Mouse (Mus musculus) frontal cortex, postnatal 25 days (tissue): ENCODE results near the gene Lag3.

Experiments used
- DNase-seq, 2 experiments: peaks; one replicate each; pipeline ENCODE4 v3.0.0; 2022; ENCODE audit warnings: low spot score in 2 of 2

Lag3 gene

DNA sequence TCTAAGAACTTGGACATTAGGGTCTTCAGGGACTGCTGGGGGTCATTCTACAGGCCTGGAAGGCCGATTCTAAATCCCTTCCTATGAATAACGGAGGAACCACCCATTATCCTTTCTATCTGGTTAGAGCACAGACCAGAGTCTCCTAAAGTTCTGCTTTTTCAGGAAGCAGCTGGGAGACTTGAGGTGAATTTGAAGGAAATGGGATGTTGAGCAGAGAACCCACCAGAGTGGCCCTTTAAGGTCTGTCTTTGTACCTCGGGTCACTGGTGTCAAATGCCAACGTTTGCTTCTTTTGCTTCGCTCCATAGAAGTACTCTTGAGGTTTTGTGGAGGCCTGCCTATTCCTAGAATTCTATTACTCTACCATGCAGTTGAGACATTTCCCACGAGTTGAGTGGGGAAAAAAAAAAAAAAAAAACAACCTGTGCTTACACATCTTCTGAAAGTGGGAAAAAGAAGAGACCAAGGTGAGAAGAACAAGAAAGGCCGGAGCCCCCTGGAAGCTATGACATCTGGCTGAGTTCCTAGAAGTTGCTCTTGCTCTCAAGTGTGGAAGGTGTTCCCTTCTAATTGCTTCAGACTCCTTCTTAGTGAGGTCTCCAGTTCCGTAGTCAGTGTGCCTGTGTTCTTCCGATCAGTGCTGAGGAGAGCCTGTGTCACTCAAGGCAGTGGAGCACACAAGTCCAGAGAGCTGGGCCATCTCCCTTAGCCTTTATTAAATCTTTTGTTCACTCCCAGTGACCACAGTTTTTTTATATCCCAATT, 9.0 kb upstream of the Lag3 start:
- DNase-seq, result no peak

DNA sequence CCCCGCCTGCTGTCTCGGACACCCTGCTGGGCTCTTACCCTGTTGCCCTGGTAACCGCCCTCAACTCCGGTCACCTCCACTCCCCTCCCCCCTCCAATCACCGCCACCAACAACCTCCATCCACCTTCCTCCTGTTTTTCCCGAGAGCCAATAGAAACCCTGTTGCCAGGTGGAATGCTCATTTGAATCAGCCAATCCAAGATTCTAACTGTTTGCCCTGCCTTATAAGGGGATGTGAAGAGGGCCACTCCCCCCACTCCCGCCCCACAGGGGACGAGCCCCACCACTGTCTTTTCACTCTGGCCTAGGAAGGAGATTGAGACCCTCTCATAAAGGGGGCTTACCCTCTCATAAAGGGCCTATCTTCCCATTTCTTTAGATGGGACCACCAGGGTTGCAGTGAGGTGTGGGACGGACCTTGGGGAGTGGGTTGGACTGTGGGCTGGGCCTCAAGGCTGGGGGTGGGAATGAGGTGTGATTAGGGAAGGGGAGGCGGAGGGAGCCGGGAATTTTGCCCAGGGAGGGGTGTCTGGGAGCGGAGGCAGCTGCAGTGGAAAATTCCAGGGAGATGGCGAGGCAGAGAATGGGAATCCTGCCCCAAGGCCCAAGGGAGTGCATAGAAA, 8.3 kb upstream of the Lag3 start, which contains the start of gene Ptms:
Gene Ptms (minus strand): TSS at position 409 of the 623 bp plus-strand sequence.
- DNase-seq, result peak; percentile 67 to 82

GRCm38 (mm10) chr6:124918890-124919627, 7.6 kb upstream of the Lag3 start:
- no peak for DNase-seq

GRCm38 (mm10) chr6:124918331-124918690, 6.8 kb upstream of the Lag3 start:
- DNase-seq, result no peak

DNA sequence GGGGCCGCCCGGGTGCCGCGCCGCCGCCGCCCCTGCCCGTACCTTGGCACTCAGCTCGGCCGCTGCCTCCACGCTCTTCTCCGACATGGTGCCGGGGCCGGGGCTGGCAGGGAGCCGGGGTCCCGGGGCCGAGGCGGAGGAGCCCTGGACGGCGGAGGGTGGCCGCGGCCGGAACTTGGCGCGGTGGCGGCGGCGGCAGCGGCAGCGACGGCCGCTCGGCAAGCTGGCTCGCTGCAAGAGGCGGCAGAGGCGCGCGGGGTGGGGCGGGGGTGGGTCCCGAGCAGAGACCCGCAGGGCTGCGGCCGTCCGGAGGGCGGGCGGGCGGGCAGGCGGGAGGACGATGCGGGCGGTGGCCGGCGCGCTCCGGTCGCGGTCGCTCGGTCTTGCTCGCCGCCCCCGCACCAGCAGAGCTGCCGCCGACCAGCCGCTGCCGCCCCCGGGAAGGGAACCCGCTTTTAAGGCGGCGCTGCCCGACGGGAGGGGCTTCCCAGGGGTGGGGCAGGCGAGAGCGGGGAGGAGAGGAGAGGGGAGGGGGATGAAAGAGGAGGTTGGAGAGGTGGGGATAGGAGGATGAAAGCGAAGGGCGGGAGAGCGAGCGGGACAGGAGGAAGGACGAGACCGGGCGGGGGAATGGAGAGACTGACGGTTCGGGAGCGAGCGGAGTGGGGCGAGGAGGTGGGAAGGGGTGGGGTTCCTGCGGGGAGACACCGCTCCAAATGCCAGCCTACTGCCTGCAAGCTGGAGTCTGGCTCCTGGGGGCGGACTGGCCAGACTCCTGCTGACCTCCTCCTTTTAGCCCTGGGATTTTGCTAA, 6.2 kb upstream of the Lag3 start:
- DNase-seq, result peak; percentile 62 to 81

- DNase-seq, result peak; percentile 75 to 86
Measured at GRCm38 (mm10) chr6:124916695-124917517, 5.4 kb upstream of the Lag3 start.

DNA sequence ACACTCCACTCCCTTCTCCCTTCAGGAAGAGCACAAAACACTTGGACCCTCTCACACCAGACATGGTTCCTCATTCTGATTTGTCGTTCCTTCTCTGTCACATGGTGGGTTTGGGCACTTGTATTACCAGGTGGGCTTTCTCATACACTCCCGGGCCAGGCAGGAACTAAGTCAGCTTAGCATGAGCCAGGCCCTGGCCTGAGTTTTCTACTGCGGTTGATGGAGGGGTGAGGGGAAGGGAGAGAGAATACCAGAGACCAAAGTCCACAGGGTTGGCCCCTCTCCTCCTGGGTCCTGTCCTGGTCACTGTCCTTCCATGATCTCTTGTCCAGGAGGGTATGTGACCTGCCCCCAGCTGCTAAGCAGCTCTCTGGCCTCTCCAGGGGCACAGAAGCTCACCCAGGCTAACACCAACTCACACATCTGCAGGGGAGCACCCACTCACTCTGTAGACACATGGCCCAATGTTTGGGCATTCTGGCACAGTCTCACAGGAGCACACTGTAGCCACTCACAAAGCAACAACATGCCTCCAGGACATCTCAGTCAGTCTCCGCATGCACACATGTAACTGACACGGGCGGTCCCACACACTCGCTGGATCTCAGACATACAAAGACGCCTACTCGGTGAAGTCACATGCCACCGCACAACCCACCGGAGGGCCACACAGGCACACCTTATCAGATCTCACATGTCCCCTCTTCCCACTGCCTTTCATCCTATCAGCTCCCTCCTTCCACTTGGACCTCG, 4.6 kb upstream of the Lag3 start:
- peak; percentile 42 to 57 for DNase-seq

DNA sequence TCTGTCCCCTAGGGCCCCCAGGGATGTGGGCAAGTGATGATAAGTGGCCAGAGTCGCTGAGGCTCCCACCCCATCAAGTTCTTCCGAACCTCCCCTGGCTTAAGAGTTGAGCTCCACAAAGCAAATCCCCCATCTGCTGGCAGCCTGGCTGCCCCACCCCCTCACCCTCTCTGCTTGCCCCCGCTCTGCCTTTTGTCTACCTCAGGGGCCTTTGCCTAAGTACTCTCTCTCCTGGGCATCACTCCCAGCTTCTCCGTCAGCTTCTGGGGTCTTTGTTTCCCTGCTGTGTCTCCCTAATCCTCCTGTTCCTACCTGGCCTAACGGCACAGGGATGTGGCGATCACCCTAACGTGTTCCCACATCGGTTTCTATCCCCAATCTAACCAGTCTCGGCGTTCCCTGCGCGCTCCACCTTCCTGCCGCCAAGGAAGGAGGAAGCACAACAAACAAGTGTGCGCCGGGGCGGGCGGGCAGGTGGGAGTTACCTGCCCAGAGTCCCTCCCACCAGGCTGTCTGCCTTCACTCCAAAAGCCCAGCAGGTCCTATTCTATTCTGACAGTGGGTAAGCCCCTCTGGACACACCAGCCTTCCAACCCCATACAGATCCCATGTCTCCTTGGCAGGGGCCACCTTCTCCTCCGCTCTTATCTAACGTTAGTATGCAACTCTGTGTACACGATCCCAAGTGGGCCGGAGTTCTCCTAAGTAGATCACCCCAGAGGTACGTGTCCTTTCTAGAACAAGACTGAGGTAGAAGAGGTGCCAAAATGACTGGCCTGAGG, 3.8 kb upstream of the Lag3 start:
- DNase-seq, result peak in 1 of 2 experiments; percentile 27

- DNase-seq, result no peak
Measured at GRCm38 (mm10) chr6:124914511-124914910, 3.0 kb upstream of the Lag3 start.

GRCm38 (mm10) chr6:124913721-124914285, 2.3 kb upstream of the Lag3 start:
- DNase-seq, result no peak

- no peak for DNase-seq
Measured at GRCm38 (mm10) chr6:124913214-124913613, 1.7 kb upstream of the Lag3 start.

DNA sequence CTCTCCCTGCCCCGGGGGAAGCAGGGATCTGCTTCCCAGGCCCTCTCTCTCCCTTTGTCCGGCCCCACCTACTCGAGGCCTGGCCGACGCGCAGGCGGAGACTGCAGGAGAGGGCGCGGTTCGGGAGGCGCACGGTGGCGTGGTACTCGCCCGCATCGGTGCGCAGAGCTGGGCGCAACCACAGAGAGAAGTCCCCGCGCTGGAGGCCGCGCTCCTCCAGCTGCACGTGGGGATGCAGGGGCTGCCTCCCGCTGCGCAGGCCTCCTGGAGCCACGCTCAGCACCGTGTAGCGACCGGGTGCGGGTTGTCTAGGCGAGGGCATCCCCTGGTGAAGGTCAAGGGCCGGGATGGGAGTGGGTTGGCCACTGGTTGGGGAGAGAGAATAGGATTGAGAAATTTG, 1.5 kb downstream of the Lag3 start:
- no peak for DNase-seq

DNA sequence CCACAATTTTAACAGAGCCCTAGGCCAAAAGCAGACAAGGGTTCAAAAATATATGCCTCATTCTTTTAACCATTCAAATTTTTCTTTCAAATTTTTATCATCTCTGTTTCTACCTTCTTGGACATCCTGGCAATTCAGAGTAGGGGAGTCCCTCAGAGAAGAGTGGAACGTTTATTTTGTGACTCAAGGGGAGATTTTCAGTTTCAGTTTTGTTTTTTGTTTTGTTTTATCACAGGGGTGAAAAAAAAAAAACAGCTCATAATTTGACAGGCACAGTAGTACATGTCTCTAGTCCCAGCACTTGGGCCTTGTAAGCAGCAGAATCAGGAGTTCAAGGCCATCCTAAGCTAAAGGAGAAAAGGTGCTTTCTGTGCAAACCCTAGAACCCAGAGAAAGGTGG, 3.7 kb downstream of the Lag3 start:
- DNase-seq, result no peak

- no peak for DNase-seq
Measured at GRCm38 (mm10) chr6:124904991-124905860, 6.3 kb downstream of the Lag3 start.

DNA sequence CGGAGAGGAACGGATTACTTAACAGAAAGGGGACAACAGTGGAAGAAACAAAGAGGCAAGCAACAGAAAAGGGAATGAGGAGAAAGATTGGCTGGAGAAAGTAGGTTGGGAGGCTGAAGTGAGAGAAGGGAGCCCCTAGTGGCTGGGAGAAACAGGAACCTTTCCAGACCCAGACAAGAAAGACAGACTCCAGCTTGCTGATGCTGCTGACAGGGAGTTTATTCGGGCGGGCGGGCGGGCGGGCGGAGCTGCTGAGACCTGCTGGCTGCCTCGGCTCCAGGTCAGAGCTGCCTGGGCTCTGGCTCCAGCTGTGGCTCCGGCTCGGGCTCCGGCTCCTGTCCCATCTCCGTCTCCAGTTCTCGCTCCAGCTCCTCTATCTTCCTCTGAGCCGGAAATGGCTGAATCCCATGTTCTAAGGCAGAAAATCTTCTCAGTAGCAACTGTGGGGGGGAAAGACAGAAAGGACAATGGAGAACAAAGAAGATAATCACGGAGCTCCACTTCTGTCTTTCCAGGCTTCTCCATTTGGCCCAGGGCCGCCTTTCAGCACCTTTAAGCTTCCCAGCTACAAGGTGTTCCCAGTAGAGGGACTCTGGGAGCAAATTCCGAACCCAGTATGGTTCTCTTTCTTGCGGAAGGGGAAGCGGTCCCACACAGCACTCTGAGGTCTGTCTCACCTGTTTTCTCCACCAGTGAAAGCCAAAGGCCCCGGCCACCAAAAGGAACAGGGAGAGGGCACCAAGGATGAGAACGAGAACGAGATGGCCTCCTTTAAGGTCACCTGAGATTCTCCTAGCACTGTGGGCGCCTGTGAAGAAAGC, 7.1 kb downstream of the Lag3 start:
- peak; percentile 36 to 51 for DNase-seq

DNA sequence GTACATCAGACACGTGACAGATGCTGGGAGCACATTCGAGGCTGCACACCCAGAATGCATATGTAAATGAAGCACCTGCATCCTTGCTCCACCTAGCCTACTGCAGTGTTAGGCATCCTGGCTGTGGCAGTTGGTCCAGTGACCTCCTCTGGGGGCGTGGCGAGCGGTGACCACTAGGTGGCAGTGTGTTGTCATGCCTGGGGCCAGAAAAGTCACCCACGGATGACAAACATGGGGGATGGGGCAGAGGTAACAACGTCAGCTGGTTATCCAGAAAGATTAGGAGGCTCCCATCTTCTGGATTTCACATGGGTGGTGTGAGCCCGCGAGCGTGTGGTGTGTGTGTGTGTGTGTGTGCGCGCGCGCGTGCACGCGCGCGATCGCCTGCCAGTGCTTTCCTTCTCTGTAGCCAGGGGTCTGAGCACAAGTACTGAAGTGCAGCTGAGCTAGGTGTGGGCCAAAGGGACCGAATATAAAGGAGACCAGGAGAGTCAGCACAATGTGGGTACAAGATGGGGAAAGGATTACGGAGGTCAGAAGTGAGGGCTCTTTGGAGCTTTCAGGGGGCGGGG, 7.8 kb downstream of the Lag3 start:
- DNase-seq, result peak; percentile 89 to 93

DNA sequence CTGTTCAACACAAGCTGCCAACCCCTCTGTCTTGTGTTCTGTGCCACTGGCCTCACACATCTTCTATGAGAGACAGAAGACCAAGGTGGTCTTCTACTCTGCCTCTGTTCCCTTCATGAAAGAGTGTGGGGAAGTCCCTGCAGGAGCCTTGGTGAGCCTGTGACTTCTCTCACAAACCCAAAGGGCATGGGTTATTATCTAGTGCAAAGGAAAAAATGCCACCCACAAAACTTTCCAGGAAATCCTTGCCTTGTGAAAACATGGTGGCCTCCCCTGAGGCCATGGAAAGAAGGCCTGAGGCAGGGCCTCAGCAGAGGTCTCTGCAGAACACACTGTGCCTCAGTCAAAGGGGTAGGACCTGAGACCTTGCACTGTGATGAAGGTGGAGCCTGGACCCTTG, 9.7 kb downstream of the Lag3 start:
- no peak for DNase-seq
